Mouse (Mus musculus) embryonic facial prominence, embryonic 14.5 days (tissue): Measurements from ENCODE around the gene Mpped2. TPM values are rescaled to one million over a fixed set of nuclear protein-coding genes. Genes with fewer than 3 reads are reported as not detected.
A peak's percentile ranks its signal among the peaks of the same experiment; 100 is the strongest.

Experiments used
- ATAC-seq: fragments of 200-750 bp; cut with Nextera tagmentation; 2 replicates; pipeline ENCODE4 v1.8.0; 2017; ENCODE audit warnings: low read depth, moderate number of reproducible peaks, moderate TSS enrichment
- DNase-seq: peaks from one replicate; pipeline ENCODE4 v3.0.0-alpha.2; 2015; ENCODE audit warnings: low spot score
- H3K27ac ChIP-seq: fragments of 300-500 bp; sonication (generic); replicated peaks from 2 replicates; pipeline ENCODE4 v1.5.1; 2014; ENCODE audit warnings: low read depth, mild to moderate bottlenecking, low read length, moderate library complexity
- H3K27me3 ChIP-seq: fragments of 300-500 bp; sonication (generic); replicated peaks from 2 replicates; pipeline ENCODE4 v1.6.1; 2014; ENCODE audit warnings: low read length; ENCODE audit not compliant: control insufficient read depth, insufficient read depth
- H3K36me3 ChIP-seq: fragments of 300-500 bp; sonication (generic); 2 replicates; pipeline ENCODE4 v1.6.1; 2014; ENCODE audit warnings: low read length, mixed read lengths; ENCODE audit not compliant: control insufficient read depth, insufficient read depth
- H3K4me1 ChIP-seq: fragments of 300-500 bp; sonication (generic); 2 replicates; pipeline ENCODE4 v1.6.1; 2014; ENCODE audit warnings: antibody characterized with exemption, low read length; ENCODE audit not compliant: control insufficient read depth, insufficient read depth
- H3K4me2 ChIP-seq: fragments of 300-500 bp; sonication (generic); 2 replicates; pipeline ENCODE4 v1.6.1; 2014; ENCODE audit warnings: low read depth, mild to moderate bottlenecking, low read length, moderate library complexity, mixed read lengths
- H3K4me3 ChIP-seq: fragments of 300-500 bp; sonication (generic); 2 replicates; pipeline ENCODE4 v1.5.1; 2014; ENCODE audit warnings: low read depth, mild to moderate bottlenecking, low read length
- H3K9ac ChIP-seq: fragments of 300-500 bp; sonication (generic); 2 replicates; pipeline ENCODE4 v1.6.1; 2014; ENCODE audit warnings: low read depth, mild to moderate bottlenecking, low read length, moderate library complexity, mixed read lengths
- H3K9me3 ChIP-seq: fragments of 300-500 bp; sonication (generic); 2 replicates; pipeline ENCODE4 v1.6.1; 2016; ENCODE audit warnings: low read length; ENCODE audit not compliant: control insufficient read depth
- WGBS: fragments of 180-500 bp; shearing (Covaris S2); extraction: QIAGEN DNeasy Blood & Tissue Kit; methylation state at CpG from one replicate; pipeline ENCODE4 v1.1.7; 2014; 5-methylcytosine and 5-hydroxymethylcytosine counted together
- polyA plus RNA-seq: library from polyadenylated mRNA; unstranded; fragments of >200 nt; fragmentation: Nextera tagmentation; extraction: Ambion mirVana; gene quantifications from 2 replicates; pipeline ENCODE4 v1.2.1, GENCODE M21; 2014

The Mpped2 gene
- polyA plus RNA-seq, 1 experiment from 2014 or later, result 52.5 TPM

GRCm38 (mm10) chr2:106854758-106855157 is 161.7 kb downstream of the Mpped2 start:
- peaks cover 44% of the 10 kb centered on the region for H3K4me1 ChIP-seq

GRCm38 (mm10) chr2:106855184-106855583 is 162.1 kb downstream of the Mpped2 start:
- ATAC-seq (no peak), DNase-seq (no peak)
- Histone ChIP-seq H3K4me2 (no peak overlapping the region), H3K9me3 (no peaks in the 10 kb centered on the region), H3K27ac (no peak overlapping the region; the same call in 1 of the 2 replicates), H3K9ac (no peak overlapping the region), H3K4me1 (peaks cover 44% of the 10 kb centered on the region), H3K36me3 (no peaks in the 10 kb centered on the region), H3K27me3 (no peaks in the 10 kb centered on the region), H3K4me3 (no peak overlapping the region)
- WGBS, result 55% methylated on average over 13 of the region's 13 CpGs

More at GRCm38 (mm10) chr2:106854758-106855157, 161.7 kb downstream of the Mpped2 start:
- Histone ChIP-seq H3K4me3 (no peak overlapping the region), H3K36me3 (no peaks in the 10 kb centered on the region), H3K4me2 (no peak overlapping the region), H3K9ac (no peak overlapping the region), H3K27me3 (no peaks in the 10 kb centered on the region), H3K9me3 (no peaks in the 10 kb centered on the region), H3K27ac (no peak overlapping the region)
- ATAC-seq (no peak), DNase-seq (no peak)
- 41% methylated on average over 8 of the region's 8 CpGs for WGBS

DNA sequence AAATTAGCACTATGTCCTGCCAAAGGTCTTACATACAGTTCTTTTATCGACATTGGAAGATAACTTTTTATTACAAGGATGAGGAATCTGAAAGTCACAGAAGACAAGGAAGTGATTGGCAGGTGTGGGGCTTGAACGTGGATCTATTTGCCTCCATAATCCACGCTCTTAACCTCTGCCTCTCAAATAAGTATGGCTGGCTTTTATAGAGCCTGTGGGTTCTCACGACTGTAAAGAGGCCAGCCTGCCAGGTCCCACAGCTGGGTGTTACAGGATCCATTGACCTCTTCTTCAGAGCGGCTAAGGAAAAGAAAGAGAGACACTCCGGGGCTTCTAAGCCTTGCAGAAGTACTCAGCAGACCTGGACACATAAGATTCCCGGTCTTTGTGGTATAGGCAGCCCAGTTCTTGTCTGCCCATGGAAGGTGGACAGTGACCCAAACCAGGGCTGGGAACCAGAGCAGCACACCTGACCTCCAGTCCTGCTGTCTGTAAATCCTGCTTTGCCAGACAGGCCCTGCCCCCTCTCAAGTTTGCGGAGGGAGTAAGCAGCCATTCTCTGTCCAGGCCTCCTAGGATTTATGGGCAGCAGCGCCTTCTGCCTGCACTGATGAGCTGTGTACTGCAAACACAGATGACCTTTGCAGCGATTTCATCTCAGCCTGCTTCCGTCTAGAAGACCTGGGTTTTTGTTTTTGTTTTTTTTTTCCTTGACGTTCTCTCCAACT is 162.7 kb downstream of the Mpped2 start:
- no peak overlapping the region for H3K9ac ChIP-seq
- no peaks in the 10 kb centered on the region for H3K9me3 ChIP-seq
- no peak overlapping the region for H3K4me3 ChIP-seq
- DNase-seq (peak; percentile 54), ATAC-seq (no peak)
- 0 out of 2 replicates have a peak overlapping the region, but pooled peaks have one; percentile 7 for H3K4me2 ChIP-seq
- H3K36me3 ChIP-seq, result no peaks in the 10 kb centered on the region
- 34% methylated on average over 12 of the region's 12 CpGs for WGBS
- H3K27ac ChIP-seq, result peak overlapping the region; percentile 78
- no peaks in the 10 kb centered on the region for H3K27me3 ChIP-seq
- H3K4me1 ChIP-seq, result peaks cover 44% of the 10 kb centered on the region

DNA sequence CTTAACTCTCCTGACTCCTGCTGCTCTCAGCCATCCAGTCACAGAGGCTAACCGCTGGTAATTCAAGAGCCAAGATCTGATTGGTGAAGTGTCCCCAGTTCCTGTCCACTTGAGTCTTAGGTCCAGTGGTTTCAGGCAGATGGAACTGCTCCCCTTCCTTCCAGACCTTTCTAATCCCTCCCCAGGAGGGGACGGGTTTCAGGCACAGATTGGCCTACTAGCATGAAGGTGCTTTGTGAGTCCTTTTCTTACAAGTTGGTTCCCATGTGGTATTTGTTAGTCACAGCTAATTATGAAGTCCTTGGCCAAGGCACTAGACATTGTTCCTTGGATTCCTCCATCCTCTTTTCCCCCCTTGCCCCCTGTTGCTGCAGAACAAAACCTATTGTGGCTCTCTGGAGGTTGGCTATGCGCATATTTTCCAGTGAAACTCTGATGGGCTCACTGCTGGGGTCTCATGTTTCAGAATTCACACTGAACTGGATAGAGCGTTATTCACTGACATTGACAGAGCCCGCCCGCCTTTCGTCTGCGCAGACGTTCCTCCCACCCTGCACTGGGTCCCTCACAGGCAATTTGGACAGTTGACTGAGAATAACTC is 163.4 kb downstream of the Mpped2 start:
- H3K4me2 ChIP-seq, result 0 out of 2 replicates have a peak overlapping the region, but pooled peaks have one; percentile 7
- H3K27me3 ChIP-seq, result no peaks in the 10 kb centered on the region
- H3K27ac ChIP-seq, result peak overlapping the region; percentile 78
- DNase-seq, result peak; percentile 88
- peaks cover 44% of the 10 kb centered on the region for H3K4me1 ChIP-seq
- H3K4me3 ChIP-seq, result no peak overlapping the region
- ATAC-seq, result peak; percentile 82
- 21% methylated on average over 9 of the region's 9 CpGs for WGBS
- H3K36me3 ChIP-seq, result no peaks in the 10 kb centered on the region
- H3K9me3 ChIP-seq, result no peaks in the 10 kb centered on the region
- H3K9ac ChIP-seq, result 0 out of 2 replicates have a peak overlapping the region, but pooled peaks have one; percentile 1

- Histone ChIP-seq H3K4me1 (peaks cover 44% of the 10 kb centered on the region), H3K27me3 (no peaks in the 10 kb centered on the region), H3K9me3 (no peaks in the 10 kb centered on the region), H3K36me3 (no peaks in the 10 kb centered on the region), H3K9ac (no peak overlapping the region), H3K4me3 (no peak overlapping the region), H3K27ac (peak overlapping the region; percentile 78), H3K4me2 (0 out of 2 replicates have a peak overlapping the region, but pooled peaks have one; percentile 7)
- ATAC-seq (no peak), DNase-seq (no peak)
- 71% methylated on average over 4 of the region's 4 CpGs for WGBS
Measured at GRCm38 (mm10) chr2:106857258-106857657, 164.2 kb downstream of the Mpped2 start.

- ATAC-seq (no peak), DNase-seq (no peak)
- H3K4me2 ChIP-seq, result no peak overlapping the region
- peaks cover 44% of the 10 kb centered on the region for H3K4me1 ChIP-seq
- no peaks in the 10 kb centered on the region for H3K36me3 ChIP-seq
- H3K27ac ChIP-seq, result peak overlapping the region; percentile 3; the same call in 1 of the 2 replicates
- no peak overlapping the region for H3K4me3 ChIP-seq
- no peaks in the 10 kb centered on the region for H3K27me3 ChIP-seq
- H3K9me3 ChIP-seq, result no peaks in the 10 kb centered on the region
- WGBS, result 67% methylated on average over 4 of the region's 4 CpGs
- no peak overlapping the region for H3K9ac ChIP-seq
Measured at GRCm38 (mm10) chr2:106857711-106858110, 164.6 kb downstream of the Mpped2 start.

GRCm38 (mm10) chr2:106860856-106861679 is 168.0 kb downstream of the Mpped2 start:
- Histone ChIP-seq H3K36me3 (no peaks in the 10 kb centered on the region), H3K27ac (no peak overlapping the region), H3K4me2 (no peak overlapping the region), H3K4me3 (no peak overlapping the region), H3K27me3 (no peaks in the 10 kb centered on the region), H3K9ac (no peak overlapping the region), H3K9me3 (no peaks in the 10 kb centered on the region), H3K4me1 (peaks cover 34% of the 10 kb centered on the region)
- ATAC-seq (no peak), DNase-seq (no peak)
- 75% methylated on average over 21 of the region's 21 CpGs for WGBS

- Histone ChIP-seq H3K4me3 (no peak overlapping the region), H3K9me3 (no peaks in the 10 kb centered on the region), H3K4me2 (no peak overlapping the region), H3K36me3 (no peaks in the 10 kb centered on the region), H3K27me3 (no peaks in the 10 kb centered on the region), H3K4me1 (peaks cover 14% of the 10 kb centered on the region), H3K9ac (no peak overlapping the region), H3K27ac (no peak overlapping the region)
- DNase-seq (no peak), ATAC-seq (no peak)
- 54% methylated on average over 11 of the region's 11 CpGs for WGBS
Measured at GRCm38 (mm10) chr2:106863050-106863653, 170.1 kb downstream of the Mpped2 start.
